Mouse (Mus musculus) cerebellum, postnatal 10 days (tissue): ENCODE results near the gene Hspa1l.

Source experiments
- DNase-seq, 2 experiments: peaks; one replicate each; pipeline ENCODE4 v3.0.0; 2021; ENCODE audit warnings: mixed read lengths in 2 of 2

Gene Hspa1l

DNA sequence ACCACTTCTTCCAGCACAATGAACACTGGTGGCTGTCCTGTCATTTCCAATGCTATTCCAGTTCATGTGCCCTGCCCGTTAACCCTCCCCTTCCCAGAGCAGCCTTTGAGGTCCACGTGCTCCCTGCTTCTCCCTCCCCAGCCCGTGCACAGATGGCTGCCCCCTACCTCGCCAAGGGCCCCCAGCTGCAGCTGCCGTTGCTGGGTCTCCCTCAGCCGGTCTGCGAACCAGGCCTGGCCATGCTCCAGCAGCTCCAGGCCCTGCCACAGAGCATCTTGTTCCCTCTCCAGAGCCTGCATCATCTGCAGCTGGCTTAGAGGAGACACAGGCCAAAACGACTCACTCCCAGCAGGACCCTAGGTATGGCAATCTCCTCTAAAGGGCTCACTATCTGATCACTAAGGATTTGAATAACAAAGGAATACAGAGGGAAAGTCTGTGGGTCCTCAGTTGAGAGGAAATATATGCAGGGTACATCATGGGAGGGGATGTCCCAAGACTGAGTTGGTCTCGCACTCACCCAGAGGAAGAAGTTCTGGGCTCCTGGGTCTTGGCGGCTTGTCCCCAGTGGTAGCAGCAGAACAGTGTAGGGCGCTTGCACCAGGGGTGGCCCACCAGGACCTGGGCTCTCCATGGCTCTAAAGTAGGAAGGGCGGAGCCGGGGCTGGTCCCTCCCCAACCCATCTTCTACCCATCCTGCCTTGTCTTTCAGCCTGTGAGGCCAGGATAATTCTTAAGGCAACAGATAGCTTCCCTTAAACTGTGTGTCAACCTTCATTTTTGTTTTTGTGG is 55.0 kb downstream of the Hspa1l start, which contains the start of gene Sapcd1:
Gene Sapcd1, minus strand, starts transcription at position 740 of the 792 bp plus-strand sequence.
- DNase-seq: peak; percentile 89 to 95

DNA sequence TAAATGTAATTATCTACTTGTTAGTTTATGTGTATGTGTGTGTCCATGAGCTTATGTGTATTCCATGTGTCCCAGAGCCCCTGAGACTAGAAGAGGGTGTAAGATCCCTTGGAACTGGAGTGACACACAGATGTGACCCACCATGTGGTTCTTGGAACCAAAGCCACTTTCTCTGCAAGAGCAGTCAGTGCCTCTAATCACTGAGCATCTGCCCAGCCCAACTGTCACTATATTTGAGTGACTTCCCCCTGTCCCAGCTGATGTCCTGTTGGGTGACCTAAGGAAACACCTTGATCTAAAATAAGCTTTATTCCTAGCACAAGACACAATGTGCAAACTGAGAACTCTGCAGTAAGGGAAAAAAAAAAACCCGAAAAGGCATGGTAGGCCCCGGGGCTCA is 55.8 kb downstream of the Hspa1l start:
- peak; percentile 67 to 75 for DNase-seq
